Mouse (Mus musculus): Measurements from ENCODE around the gene Nrxn3. TPM values are rescaled to one million over a fixed set of nuclear protein-coding genes. Genes with fewer than 3 reads are reported as not detected.

The Nrxn3 gene
- polyA plus RNA-seq, 1 experiment, result 0.19 TPM

- H3K36me3 ChIP-seq (ENCODE audit: control insufficient read depth, insufficient read depth, low read length), result no peaks in the 10 kb centered on the region
- no peaks in the 10 kb centered on the region for H3K27me3 ChIP-seq (ENCODE audit: control insufficient read depth, insufficient read depth, low read length)
- no peak overlapping the region for H3K27ac ChIP-seq (ENCODE audit: control insufficient read depth, insufficient read depth, low read length)
- TF ChIP-seq POLR2A (IDR thresholded peaks at IDR 0.05; ENCODE audit: control insufficient read depth, extremely low read depth, insufficient read depth, low read length, poor library complexity) (no peak), CTCF (IDR thresholded peaks at IDR 0.05; ENCODE audit: borderline replicate concordance, control insufficient read depth, extremely low read depth, insufficient read depth, low read length, poor library complexity) (no peak)
- DNase-seq, result no peak
- H3K4me3 ChIP-seq (ENCODE audit: control insufficient read depth, insufficient read depth, low read length), result no peak overlapping the region
- no peaks in the 10 kb centered on the region for H3K4me1 ChIP-seq (replicated peaks; ENCODE audit: control insufficient read depth, insufficient read depth, low read length)
Observed at GRCm38 (mm10) chr12:90270763-90271379, 1548.2 kb downstream of the Nrxn3 start.

- DNase-seq, result no peak
- no peak overlapping the region for H3K27ac ChIP-seq (ENCODE audit: control insufficient read depth, insufficient read depth, low read length)
- H3K36me3 ChIP-seq (ENCODE audit: control insufficient read depth, insufficient read depth, low read length), result no peaks in the 10 kb centered on the region
- no peak overlapping the region for H3K4me3 ChIP-seq (ENCODE audit: control insufficient read depth, insufficient read depth, low read length)
- no peaks in the 10 kb centered on the region for H3K27me3 ChIP-seq (ENCODE audit: control insufficient read depth, insufficient read depth, low read length)
- WGBS, result 90% methylated on average over 7 of the region's 7 CpGs
- TF ChIP-seq CTCF (IDR thresholded peaks at IDR 0.05; ENCODE audit: borderline replicate concordance, control insufficient read depth, extremely low read depth, insufficient read depth, low read length, poor library complexity) (no peak), POLR2A (IDR thresholded peaks at IDR 0.05; ENCODE audit: control insufficient read depth, extremely low read depth, insufficient read depth, low read length, poor library complexity) (no peak)
- no peaks in the 10 kb centered on the region for H3K4me1 ChIP-seq (replicated peaks; ENCODE audit: control insufficient read depth, insufficient read depth, low read length)
Observed at GRCm38 (mm10) chr12:90274621-90275236, 1552.1 kb downstream of the Nrxn3 start.

GRCm38 (mm10) chr12:90281236-90281635 is 1558.6 kb downstream of the Nrxn3 start:
- Histone ChIP-seq H3K36me3 (ENCODE audit: control insufficient read depth, insufficient read depth, low read length) (no peaks in the 10 kb centered on the region), H3K4me1 (replicated peaks; ENCODE audit: control insufficient read depth, insufficient read depth, low read length) (no peaks in the 10 kb centered on the region), H3K27ac (ENCODE audit: control insufficient read depth, insufficient read depth, low read length) (no peak overlapping the region), H3K27me3 (ENCODE audit: control insufficient read depth, insufficient read depth, low read length) (no peaks in the 10 kb centered on the region), H3K4me3 (ENCODE audit: control insufficient read depth, insufficient read depth, low read length) (no peak overlapping the region)
- 93% methylated on average over 1 of the region's 1 CpGs for WGBS
- TF ChIP-seq POLR2A (IDR thresholded peaks at IDR 0.05; ENCODE audit: control insufficient read depth, extremely low read depth, insufficient read depth, low read length, poor library complexity) (no peak), CTCF (IDR thresholded peaks at IDR 0.05; ENCODE audit: borderline replicate concordance, control insufficient read depth, extremely low read depth, insufficient read depth, low read length, poor library complexity) (no peak)
- no peak for DNase-seq

DNA sequence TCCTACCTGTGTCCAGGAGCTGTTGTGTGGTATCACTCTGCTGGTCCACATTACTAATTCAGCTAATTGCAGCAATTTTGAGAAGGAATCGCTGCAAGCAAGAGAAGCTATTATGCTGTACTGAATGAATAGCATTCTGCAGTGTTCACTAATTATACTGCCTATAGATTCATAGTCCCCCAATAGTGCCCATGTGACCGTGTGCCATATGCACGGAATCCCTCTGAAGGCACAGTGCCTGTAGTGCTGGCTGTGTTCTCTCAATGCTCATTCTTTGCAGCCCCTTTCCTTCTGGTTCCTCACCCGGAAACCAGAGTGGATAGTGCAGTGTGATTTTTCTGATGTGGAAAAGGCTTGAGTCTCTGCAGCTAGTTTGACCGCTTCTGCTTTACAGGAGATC is 1560.3 kb downstream of the Nrxn3 start:
- TF ChIP-seq POLR2A (IDR thresholded peaks at IDR 0.05; ENCODE audit: control insufficient read depth, extremely low read depth, insufficient read depth, low read length, poor library complexity) (no peak), CTCF (IDR thresholded peaks at IDR 0.05; ENCODE audit: borderline replicate concordance, control insufficient read depth, extremely low read depth, insufficient read depth, low read length, poor library complexity) (no peak)
- Histone ChIP-seq H3K27me3 (ENCODE audit: control insufficient read depth, insufficient read depth, low read length) (no peaks in the 10 kb centered on the region), H3K36me3 (ENCODE audit: control insufficient read depth, insufficient read depth, low read length) (no peaks in the 10 kb centered on the region), H3K4me1 (replicated peaks; ENCODE audit: control insufficient read depth, insufficient read depth, low read length) (no peaks in the 10 kb centered on the region), H3K27ac (ENCODE audit: control insufficient read depth, insufficient read depth, low read length) (no peak overlapping the region), H3K4me3 (ENCODE audit: control insufficient read depth, insufficient read depth, low read length) (no peak overlapping the region)
- no peak for DNase-seq
- 91% methylated on average over 5 of the region's 5 CpGs for WGBS

DNA sequence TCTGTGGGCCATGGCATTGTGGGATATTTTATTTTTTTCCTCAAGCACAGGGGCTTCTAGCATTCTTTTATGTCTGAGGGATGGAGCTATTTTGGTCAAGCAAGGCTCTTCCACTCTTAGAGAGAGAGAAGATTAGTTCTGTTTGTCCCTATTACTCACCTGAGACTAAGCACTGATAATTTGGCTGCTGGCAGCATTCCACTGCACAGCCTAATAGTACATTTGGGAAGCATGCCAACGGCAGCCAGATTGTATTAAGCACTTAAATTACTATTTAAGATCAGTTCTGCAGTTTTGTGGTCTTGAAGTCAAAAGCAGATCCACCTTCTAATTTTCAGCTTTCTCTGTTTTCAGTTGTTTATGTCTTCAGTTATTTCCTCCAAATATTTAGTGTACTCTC is 1580.0 kb downstream of the Nrxn3 start:
- DNase-seq, result no peak
- no peaks in the 10 kb centered on the region for H3K27me3 ChIP-seq (ENCODE audit: control insufficient read depth, insufficient read depth, low read length)
- no peaks in the 10 kb centered on the region for H3K36me3 ChIP-seq (ENCODE audit: control insufficient read depth, insufficient read depth, low read length)
- TF ChIP-seq POLR2A (IDR thresholded peaks at IDR 0.05; ENCODE audit: control insufficient read depth, extremely low read depth, insufficient read depth, low read length, poor library complexity), result no peak
- TF ChIP-seq CTCF (IDR thresholded peaks at IDR 0.05; ENCODE audit: borderline replicate concordance, control insufficient read depth, extremely low read depth, insufficient read depth, low read length, poor library complexity), result no peak
- H3K27ac ChIP-seq (ENCODE audit: control insufficient read depth, insufficient read depth, low read length), result no peak overlapping the region
- H3K4me1 ChIP-seq (replicated peaks; ENCODE audit: control insufficient read depth, insufficient read depth, low read length), result no peaks in the 10 kb centered on the region
- WGBS, result 85% methylated on average over 1 of the region's 1 CpGs
- H3K4me3 ChIP-seq (ENCODE audit: control insufficient read depth, insufficient read depth, low read length), result no peak overlapping the region

DNA sequence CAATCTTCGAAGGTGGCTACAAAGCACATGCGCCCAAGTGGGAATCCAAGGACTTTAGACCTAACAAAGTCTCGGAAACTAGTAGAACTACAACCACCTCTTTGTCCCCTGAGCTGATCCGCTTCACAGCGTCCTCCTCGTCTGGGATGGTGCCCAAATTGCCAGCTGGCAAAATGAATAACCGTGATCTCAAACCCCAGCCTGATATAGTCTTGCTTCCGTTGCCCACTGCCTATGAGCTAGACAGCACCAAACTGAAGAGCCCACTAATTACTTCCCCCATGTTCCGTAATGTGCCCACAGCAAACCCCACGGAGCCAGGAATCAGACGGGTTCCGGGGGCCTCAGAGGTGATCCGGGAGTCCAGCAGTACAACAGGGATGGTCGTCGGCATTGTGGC is 1609.1 kb downstream of the Nrxn3 start:
- Histone ChIP-seq H3K27me3 (ENCODE audit: control insufficient read depth, insufficient read depth, low read length) (no peaks in the 10 kb centered on the region), H3K36me3 (ENCODE audit: control insufficient read depth, insufficient read depth, low read length) (no peaks in the 10 kb centered on the region), H3K27ac (ENCODE audit: control insufficient read depth, insufficient read depth, low read length) (no peak overlapping the region), H3K4me1 (replicated peaks; ENCODE audit: control insufficient read depth, insufficient read depth, low read length) (no peaks in the 10 kb centered on the region), H3K4me3 (ENCODE audit: control insufficient read depth, insufficient read depth, low read length) (no peak overlapping the region)
- 94% methylated on average over 15 of the region's 15 CpGs for WGBS
- no peak for DNase-seq
- TF ChIP-seq CTCF (IDR thresholded peaks at IDR 0.05; ENCODE audit: borderline replicate concordance, control insufficient read depth, extremely low read depth, insufficient read depth, low read length, poor library complexity) (no peak), POLR2A (IDR thresholded peaks at IDR 0.05; ENCODE audit: control insufficient read depth, extremely low read depth, insufficient read depth, low read length, poor library complexity) (no peak)

Data from thymus, adult 2 months (tissue).